Mouse (Mus musculus): ENCODE data around the gene Cfd. TPM values are rescaled to one million over a fixed set of nuclear protein-coding genes. Genes with fewer than 3 reads are reported as not detected.

Cfd gene
- polyA plus RNA-seq, 1 experiment from 2014 or later = not detected

GRCm38 (mm10) chr10:79896814-79897213, 6.2 kb downstream of the Cfd start:
- Histone ChIP-seq H3K27me3 (no peaks in the 10 kb centered on the region), H3K4me2 (no peak overlapping the region), H3K36me3 (peaks cover 44% of the 10 kb centered on the region), H3K4me3 (no peak overlapping the region), H3K27ac (no peak overlapping the region), H3K9ac (no peak overlapping the region), H3K4me1 (peaks cover 8% of the 10 kb centered on the region), H3K9me3 (no peaks in the 10 kb centered on the region)
- 71% methylated on average over 13 of the region's 13 CpGs for WGBS
- peak; percentile 28; the same call in 1 of the 2 replicates for ATAC-seq (ENCODE audit: borderline replicate concordance, extremely low read depth, low FRiP score, low TSS enrichment)

DNA sequence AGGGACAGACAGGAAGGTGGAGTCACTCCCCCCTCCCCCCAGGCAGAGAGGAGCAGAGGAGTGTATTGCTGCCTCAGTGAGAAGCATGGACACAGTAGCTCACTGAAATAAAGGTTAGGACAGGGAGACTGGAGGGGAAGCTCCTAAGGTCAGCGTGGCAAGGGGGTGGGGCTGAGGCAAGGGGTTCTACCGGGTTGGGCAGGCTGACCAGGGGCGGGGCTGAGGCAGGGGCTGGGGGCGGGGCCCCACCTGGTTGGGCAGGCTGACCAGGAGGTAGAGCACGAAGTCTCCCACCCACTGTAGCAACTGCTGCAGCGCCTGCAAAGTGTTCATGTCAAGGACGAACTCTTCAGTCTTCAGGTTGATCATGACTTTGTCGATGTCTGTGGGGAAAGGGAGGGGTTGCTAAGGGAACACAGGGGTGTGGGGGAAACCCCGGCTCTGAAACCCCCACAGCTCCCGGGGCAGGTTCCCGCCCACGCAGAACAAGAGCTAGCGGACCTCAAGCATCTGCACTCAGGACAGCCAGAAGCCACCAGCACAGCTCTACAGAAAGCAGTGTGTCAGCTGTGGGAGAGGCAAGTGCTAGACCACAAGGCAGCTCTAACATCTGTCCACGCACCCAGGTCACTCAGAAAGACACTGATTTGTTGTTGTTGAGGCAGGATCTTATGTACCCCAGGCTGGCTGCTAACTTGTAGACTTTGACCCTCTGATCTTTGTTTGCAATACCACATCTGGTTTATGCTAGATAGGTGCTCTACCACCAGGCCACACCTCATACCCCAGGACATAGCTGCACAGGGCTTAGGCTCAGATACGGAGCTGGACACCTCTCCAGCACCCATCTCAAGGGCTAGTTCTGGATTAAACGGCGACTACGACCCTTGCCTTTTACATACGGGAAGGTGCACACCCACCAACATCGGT, 6.9 kb downstream of the Cfd start:
- Histone ChIP-seq H3K9me3 (no peaks in the 10 kb centered on the region), H3K27me3 (no peaks in the 10 kb centered on the region), H3K4me3 (no peak overlapping the region), H3K4me2 (no peak overlapping the region), H3K9ac (no peak overlapping the region), H3K27ac (no peak overlapping the region), H3K36me3 (peaks cover 44% of the 10 kb centered on the region), H3K4me1 (peaks cover 8% of the 10 kb centered on the region)
- ATAC-seq (ENCODE audit: borderline replicate concordance, extremely low read depth, low FRiP score, low TSS enrichment) = no peak
- 57% methylated on average over 20 of the region's 20 CpGs for WGBS

GRCm38 (mm10) chr10:79900951-79901410, 10.3 kb downstream of the Cfd start:
- 53% methylated on average over 2 of the region's 2 CpGs for WGBS
- H3K27me3 ChIP-seq = no peaks in the 10 kb centered on the region
- H3K4me1 ChIP-seq = peaks cover 8% of the 10 kb centered on the region
- peaks cover 56% of the 10 kb centered on the region for H3K36me3 ChIP-seq
- H3K4me3 ChIP-seq = no peak overlapping the region
- no peak overlapping the region for H3K9ac ChIP-seq
- no peaks in the 10 kb centered on the region for H3K9me3 ChIP-seq
- no peak overlapping the region for H3K4me2 ChIP-seq
- H3K27ac ChIP-seq = no peak overlapping the region
- ATAC-seq (ENCODE audit: borderline replicate concordance, extremely low read depth, low FRiP score, low TSS enrichment) = no peak

GRCm38 (mm10) chr10:79906712-79907111, 16.1 kb downstream of the Cfd start:
- Histone ChIP-seq H3K9me3 (no peaks in the 10 kb centered on the region), H3K9ac (no peak overlapping the region), H3K36me3 (peaks cover 50% of the 10 kb centered on the region), H3K27me3 (no peaks in the 10 kb centered on the region), H3K4me1 (peaks cover 13% of the 10 kb centered on the region), H3K27ac (no peak overlapping the region), H3K4me2 (no peak overlapping the region), H3K4me3 (no peak overlapping the region)
- WGBS = 94% methylated on average over 9 of the region's 9 CpGs
- ATAC-seq (ENCODE audit: borderline replicate concordance, extremely low read depth, low FRiP score, low TSS enrichment) = no peak

DNA sequence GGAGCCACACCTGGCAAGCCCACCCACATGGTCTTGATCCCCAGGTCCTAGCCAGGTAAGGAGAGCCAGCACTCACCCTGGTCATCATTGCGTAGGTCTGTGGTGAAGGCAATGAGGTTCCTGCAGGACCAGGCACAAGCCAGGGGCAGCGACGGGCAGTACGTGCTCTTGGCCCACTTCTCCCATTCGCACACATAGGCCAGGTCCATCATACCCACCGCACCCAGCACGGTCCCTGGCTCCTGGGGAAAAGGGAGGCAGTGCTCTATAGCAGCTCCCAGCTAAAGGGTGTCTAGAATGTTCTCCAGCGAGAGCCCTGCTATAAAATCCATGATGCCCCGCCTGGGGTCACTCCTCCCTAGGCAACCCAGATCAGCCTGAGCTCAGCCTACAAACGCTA, 16.8 kb downstream of the Cfd start:
- no peak overlapping the region for H3K9ac ChIP-seq
- H3K4me1 ChIP-seq = peaks cover 13% of the 10 kb centered on the region
- H3K27me3 ChIP-seq = no peaks in the 10 kb centered on the region
- H3K9me3 ChIP-seq = no peaks in the 10 kb centered on the region
- WGBS = 88% methylated on average over 10 of the region's 10 CpGs
- ATAC-seq (ENCODE audit: borderline replicate concordance, extremely low read depth, low FRiP score, low TSS enrichment) = no peak
- H3K36me3 ChIP-seq = peaks cover 56% of the 10 kb centered on the region
- 0 out of 2 replicates have a peak overlapping the region, but pooled peaks have one; percentile 59 for H3K4me2 ChIP-seq
- H3K4me3 ChIP-seq = no peak overlapping the region
- H3K27ac ChIP-seq = no peak overlapping the region

DNA sequence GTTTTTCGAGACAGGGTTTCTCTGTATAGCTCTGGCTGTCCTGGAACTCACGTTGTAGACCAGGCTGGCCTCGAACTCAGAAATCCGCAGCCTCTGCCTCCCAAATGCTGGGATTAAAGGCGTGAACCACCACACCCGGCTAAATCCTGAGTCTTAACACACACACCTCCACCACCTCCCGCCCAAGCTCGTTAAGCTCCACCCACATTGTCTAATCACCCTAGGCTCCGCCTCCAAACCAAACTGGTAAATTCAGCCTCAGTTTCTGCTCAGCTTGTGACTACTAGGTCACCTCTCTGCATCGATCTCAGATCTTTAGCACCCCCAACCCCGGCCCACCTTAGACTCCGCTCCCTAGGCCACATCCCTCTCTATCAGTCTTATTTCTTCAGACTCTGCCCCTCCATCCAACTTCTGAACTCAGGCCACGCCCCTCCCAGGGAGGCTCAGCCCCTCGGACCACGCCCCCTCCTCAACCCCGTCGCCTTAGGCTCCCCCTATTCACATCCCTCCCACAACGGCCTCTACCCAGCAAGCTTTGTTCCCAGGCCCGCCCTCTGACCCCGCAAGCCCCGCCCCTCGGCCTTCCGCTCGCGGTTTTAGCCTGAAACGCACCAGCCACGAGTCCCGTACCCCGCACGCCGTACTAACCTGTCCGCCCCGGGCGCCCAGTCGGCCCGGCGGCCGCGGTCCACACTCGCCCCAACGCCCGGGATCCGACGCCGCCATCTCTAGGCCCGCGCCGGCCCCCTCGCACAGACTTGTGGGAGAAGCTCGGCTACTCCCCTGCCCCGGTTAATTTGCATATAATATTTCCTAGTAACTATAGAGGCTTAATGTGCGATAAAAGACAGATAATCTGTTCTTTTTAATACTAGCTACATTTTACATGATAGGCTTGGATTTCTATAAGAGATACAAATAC, 17.8 kb downstream of the Cfd start, which contains the start of gene Med16:
Gene Med16 (minus strand): TSS at position 757 of the 925 bp plus-strand sequence.
- peak within 1 kb of the TSS; percentile 87 for H3K4me3 ChIP-seq
- peaks cover 13% of the 10 kb centered on the region for H3K4me1 ChIP-seq
- no peaks in the 10 kb centered on the region for H3K27me3 ChIP-seq
- peak within 1 kb of the TSS; percentile 98 for H3K9ac ChIP-seq
- peak; percentile 96 for ATAC-seq (ENCODE audit: borderline replicate concordance, extremely low read depth, low FRiP score, low TSS enrichment)
- H3K36me3 ChIP-seq = peaks cover 55% of the 10 kb centered on the region
- H3K4me2 ChIP-seq = peak within 1 kb of the TSS; percentile 59
- under 1% methylated on average over 52 of the region's 52 CpGs for WGBS
- H3K27ac ChIP-seq = peak within 1 kb of the TSS; percentile 99
- H3K9me3 ChIP-seq = no peaks in the 10 kb centered on the region

- Histone ChIP-seq H3K4me3 (peak overlapping the region; percentile 20), H3K9me3 (no peaks in the 10 kb centered on the region), H3K36me3 (peaks cover 48% of the 10 kb centered on the region), H3K27me3 (no peaks in the 10 kb centered on the region), H3K9ac (peak overlapping the region; percentile 32), H3K4me2 (peak overlapping the region; percentile 48), H3K4me1 (peaks cover 19% of the 10 kb centered on the region), H3K27ac (peak overlapping the region; percentile 70)
- 19% methylated on average over 14 of the region's 14 CpGs for WGBS
- ATAC-seq (ENCODE audit: borderline replicate concordance, extremely low read depth, low FRiP score, low TSS enrichment) = peak; percentile 58
Observed at GRCm38 (mm10) chr10:79909092-79909922, 18.7 kb downstream of the Cfd start.

DNA sequence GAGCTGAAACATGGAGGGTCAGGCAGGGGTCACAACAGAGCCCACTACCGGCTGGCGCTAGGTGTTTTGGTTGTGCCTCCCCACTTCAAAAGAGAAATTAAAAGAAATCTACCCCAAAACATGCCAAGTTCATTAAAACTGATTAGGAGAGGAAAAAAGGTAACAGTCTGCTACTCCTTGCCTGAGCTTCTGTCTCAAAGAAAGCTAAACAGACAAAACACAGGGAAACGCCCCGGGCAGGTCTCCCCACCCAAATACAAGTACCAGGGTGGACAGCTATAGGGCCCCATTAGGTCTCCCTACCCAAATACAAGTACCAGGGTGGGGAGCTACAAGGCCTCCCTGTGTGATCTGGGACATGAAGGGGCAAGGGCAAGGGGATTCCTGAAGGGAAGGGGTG, 19.9 kb downstream of the Cfd start, which contains the start of gene Gm26602:
Gene Gm26602 (plus strand): TSS at position 301 of the 400 bp plus-strand sequence.
- no peaks in the 10 kb centered on the region for H3K9me3 ChIP-seq
- no peaks in the 10 kb centered on the region for H3K27me3 ChIP-seq
- no peak within 1 kb of the TSS for H3K4me3 ChIP-seq
- ATAC-seq (ENCODE audit: borderline replicate concordance, extremely low read depth, low FRiP score, low TSS enrichment) = no peak
- 91% methylated on average over 4 of the region's 4 CpGs for WGBS
- peaks cover 37% of the 10 kb centered on the region for H3K36me3 ChIP-seq
- H3K27ac ChIP-seq = peak within 1 kb of the TSS; percentile 70; the same call in 1 of the 2 replicates
- peaks cover 31% of the 10 kb centered on the region for H3K4me1 ChIP-seq
- H3K4me2 ChIP-seq = peak within 1 kb of the TSS; percentile 48; the same call in 1 of the 2 replicates
- no peak within 1 kb of the TSS for H3K9ac ChIP-seq

DNA sequence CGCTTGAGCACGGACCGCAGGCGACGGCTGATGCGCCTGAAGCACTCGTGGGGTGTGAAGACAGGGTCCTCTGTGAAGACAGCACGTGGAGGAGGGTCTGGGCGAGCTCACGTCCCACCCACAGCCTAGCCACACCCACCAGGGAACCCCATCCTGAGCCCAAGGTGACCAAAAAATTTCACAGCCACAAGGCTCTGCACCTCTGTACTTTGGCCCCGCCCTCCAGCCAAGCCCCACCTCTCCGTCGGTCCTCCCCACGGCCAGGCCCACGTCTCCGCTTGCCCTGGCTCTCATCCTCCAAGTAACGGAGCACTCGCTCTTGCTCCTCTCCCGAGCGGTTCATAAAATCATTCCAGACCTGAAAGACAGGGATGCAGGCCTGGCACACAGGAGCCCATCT, 21.8 kb downstream of the Cfd start:
- no peak overlapping the region for H3K4me2 ChIP-seq
- no peak overlapping the region for H3K4me3 ChIP-seq
- H3K27me3 ChIP-seq = peaks cover under 1% of the 10 kb centered on the region; the same call in 1 of the 2 replicates
- peaks cover 22% of the 10 kb centered on the region for H3K36me3 ChIP-seq
- WGBS = 69% methylated on average over 20 of the region's 20 CpGs
- no peak overlapping the region for H3K27ac ChIP-seq
- peaks cover 41% of the 10 kb centered on the region for H3K4me1 ChIP-seq
- no peaks in the 10 kb centered on the region for H3K9me3 ChIP-seq
- no peak overlapping the region for H3K9ac ChIP-seq
- ATAC-seq (ENCODE audit: borderline replicate concordance, extremely low read depth, low FRiP score, low TSS enrichment) = no peak

DNA sequence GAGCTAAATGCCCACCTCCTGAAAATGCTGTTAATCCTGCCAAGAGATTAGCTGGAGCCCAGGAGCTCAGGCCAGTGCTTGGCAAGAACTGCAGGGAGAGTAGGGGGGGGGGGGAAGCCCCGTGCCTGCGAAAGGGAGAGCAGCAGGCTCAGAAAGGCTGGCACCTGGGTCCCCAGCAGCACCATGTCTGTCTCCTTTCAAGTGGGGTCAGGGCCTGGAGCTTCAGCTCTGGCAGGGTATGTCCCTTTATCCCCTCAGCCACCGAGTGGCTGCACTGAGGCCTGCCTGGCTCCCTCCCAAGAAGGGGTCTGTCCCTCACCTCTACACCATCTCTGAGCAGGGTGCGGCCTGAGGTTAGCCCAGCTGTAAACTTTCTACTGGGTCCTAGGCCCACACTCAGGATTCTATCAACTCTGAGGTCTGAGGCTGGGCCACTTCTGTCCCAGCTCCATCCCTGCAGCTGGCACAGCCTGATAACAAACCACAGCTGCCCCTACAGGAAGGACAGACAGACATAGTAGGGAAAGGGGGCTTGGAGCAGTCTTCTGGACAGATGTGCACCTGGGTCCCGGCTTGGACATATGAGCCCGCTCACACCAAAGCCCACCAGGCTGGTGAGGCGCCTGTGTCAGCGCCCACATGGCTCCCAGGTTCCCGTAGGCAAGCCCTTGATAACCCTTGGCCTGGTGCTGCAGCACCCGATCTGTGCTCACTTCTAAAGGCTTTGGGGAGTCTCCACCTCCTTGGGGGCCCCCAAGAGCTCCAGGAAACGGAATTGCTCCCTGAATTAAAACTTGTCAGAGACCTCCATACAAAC, 23.7 kb downstream of the Cfd start:
- WGBS = 69% methylated on average over 11 of the region's 11 CpGs
- Histone ChIP-seq H3K4me2 (peak overlapping the region; percentile 81; the same call in 1 of the 2 replicates), H3K36me3 (peaks cover 22% of the 10 kb centered on the region), H3K27ac (no peak overlapping the region), H3K27me3 (peaks cover 20% of the 10 kb centered on the region), H3K9me3 (no peaks in the 10 kb centered on the region), H3K4me1 (peaks cover 43% of the 10 kb centered on the region), H3K4me3 (no peak overlapping the region), H3K9ac (no peak overlapping the region)
- ATAC-seq (ENCODE audit: borderline replicate concordance, extremely low read depth, low FRiP score, low TSS enrichment) = no peak

All from lung, embryonic 15.5 days (tissue).